In genomic region chr10:110971998-110972397, GRCm38 (mm10) we compare ENCODE assay signal across 22 mouse cellular contexts. TPM values are rescaled to one million over a fixed set of nuclear protein-coding genes. Genes with fewer than 3 reads are reported as not detected.
DNase-seq lines count a peak whose midpoint lies in the region; ATAC-seq lines count a peak whose summit lies in the region.
"Had no signal": no experiment of that assay in that cellular context is flagged by ENCODE, and none has a peak within 500 bp of the region (broad histone marks: within the 10 kb centered on the region; RNA-seq: fewer than 3 reads in every experiment).

No protein-coding gene starts in this region.

- H3K27ac ChIP-seq in intestine, embryonic 16.5 days (ENCODE audit: low read length), result no peak overlapping the region
- no peak overlapping the region for H3K27ac ChIP-seq in stomach, embryonic 15.5 days
- H3K27ac ChIP-seq: forebrain, embryonic 15.5 days; hindbrain, embryonic 12.5 days; limb, embryonic 15.5 days; liver, embryonic 14.5 days; midbrain, embryonic 12.5 days; neural tube, embryonic 15.5 days had no signal

- peaks cover 3% of the 10 kb centered on the region; the same call in 1 of the 2 replicates for H3K36me3 ChIP-seq in intestine, embryonic 16.5 days (ENCODE audit: control insufficient read depth, insufficient read depth, low read length)
- H3K36me3 ChIP-seq in stomach, embryonic 15.5 days, result peaks cover 1% of the 10 kb centered on the region; the same call in 1 of the 2 replicates

- ATAC-seq in intestine, embryonic 16.5 days, result peak; percentile 69
- peak; percentile 66 for ATAC-seq in stomach, embryonic 15.5 days (ENCODE audit: insufficient read depth, low FRiP score, low read depth)
- ATAC-seq: forebrain, embryonic 15.5 days had no signal

- H3K4me2 ChIP-seq in intestine, embryonic 16.5 days (ENCODE audit: low read depth, low read length), result no peak overlapping the region
- no peak overlapping the region for H3K4me2 ChIP-seq in stomach, embryonic 15.5 days
- H3K4me2 ChIP-seq: forebrain, embryonic 15.5 days; hindbrain, embryonic 12.5 days; limb, embryonic 15.5 days; midbrain, embryonic 12.5 days; neural tube, embryonic 15.5 days had no signal

- H3K4me3 ChIP-seq in intestine, embryonic 16.5 days (ENCODE audit: low read length), result no peak overlapping the region
- no peak overlapping the region for H3K4me3 ChIP-seq in stomach, embryonic 15.5 days (replicated peaks)
- H3K4me3 ChIP-seq: forebrain, embryonic 15.5 days; hindbrain, embryonic 12.5 days; limb, embryonic 15.5 days; midbrain, embryonic 12.5 days; neural tube, embryonic 15.5 days had no signal

- H3K27me3 ChIP-seq in intestine, embryonic 16.5 days (replicated peaks; ENCODE audit: control insufficient read depth, insufficient read depth, low read length), result no peaks in the 10 kb centered on the region
- H3K27me3 ChIP-seq in stomach, embryonic 15.5 days (replicated peaks), result no peaks in the 10 kb centered on the region
- H3K27me3 ChIP-seq: forebrain, embryonic 15.5 days; hindbrain, embryonic 12.5 days; limb, embryonic 15.5 days; midbrain, embryonic 12.5 days; neural tube, embryonic 15.5 days had no signal

- 30% methylated on average over 9 of the region's 9 CpGs for WGBS in intestine, embryonic 16.5 days
- 39% methylated on average over 9 of the region's 9 CpGs for WGBS in stomach, embryonic 15.5 days

- peak; percentile 38 to 65 for DNase-seq in lung, adult 18-20 months
- DNase-seq in lung, postnatal 10 days, result peak; percentile 79
- DNase-seq in spleen, adult 12 weeks (ENCODE audit: low spot score), result no peak
- no peak for DNase-seq in right cerebral cortex, postnatal 14 days
- DNase-seq in left cerebral cortex, adult 11 months (ENCODE audit: low spot score), result no peak
- DNase-seq in T-cell, adult 2 months (ENCODE audit: low spot score), result no peak
- DNase-seq: adrenal gland, postnatal 14 days; cerebellum, adult 8-10 months; gastrocnemius, postnatal 14 days; heart, adult 18-20 months; kidney, adult 9 months; layer of hippocampus, adult 9-11 months; left cerebral cortex, postnatal 4 days; right cerebral cortex, postnatal 25 days had no signal

- H3K9me3 ChIP-seq in intestine, embryonic 16.5 days (ENCODE audit: control insufficient read depth, low read length), result no peaks in the 10 kb centered on the region
- no peaks in the 10 kb centered on the region for H3K9me3 ChIP-seq in stomach, embryonic 15.5 days
- H3K9me3 ChIP-seq: forebrain, embryonic 15.5 days; hindbrain, embryonic 12.5 days; limb, embryonic 15.5 days; midbrain, embryonic 12.5 days; neural tube, embryonic 15.5 days had no signal

- no peak overlapping the region for H3K9ac ChIP-seq in intestine, embryonic 16.5 days (ENCODE audit: low read depth, low read length)
- H3K9ac ChIP-seq in stomach, embryonic 15.5 days, result no peak overlapping the region
- H3K9ac ChIP-seq: forebrain, embryonic 15.5 days; hindbrain, embryonic 12.5 days; limb, embryonic 15.5 days; liver, embryonic 14.5 days; midbrain, embryonic 12.5 days; neural tube, embryonic 15.5 days had no signal

- H3K4me1 ChIP-seq in intestine, embryonic 16.5 days (ENCODE audit: control insufficient read depth, insufficient read depth, low read length), result no peaks in the 10 kb centered on the region; the same call in 1 of the 2 replicates
- H3K4me1 ChIP-seq in stomach, embryonic 15.5 days, result 0 out of 2 replicates have a peak, but pooled peaks cover 3% of the 10 kb centered on the region
- H3K4me1 ChIP-seq: hindbrain, embryonic 12.5 days; limb, embryonic 15.5 days; midbrain, embryonic 12.5 days; neural tube, embryonic 15.5 days had no signal

RNA-seq across cellular contexts. Expression of gene Zdhhc17, which starts 37.9 kb away (rescaled TPM):
- 12.8 and 14.8 TPM in 2 replicates for polyA plus RNA-seq in intestine, embryonic 16.5 days (2015; fragmentation: Nextera tagmentation; extraction: Ambion mirVana)
- 17.5 and 17.6 TPM in 2 replicates for polyA plus RNA-seq in stomach, embryonic 15.5 days (2015; fragmentation: Nextera tagmentation; extraction: Ambion mirVana)

RNA-seq across cellular contexts. Expression of gene Csrp2, which starts 52.4 kb away (rescaled TPM):
- polyA plus RNA-seq in intestine, embryonic 16.5 days (2015; fragmentation: Nextera tagmentation; extraction: Ambion mirVana), result 236 and 254 TPM in 2 replicates
- polyA plus RNA-seq in stomach, embryonic 15.5 days (2015; fragmentation: Nextera tagmentation; extraction: Ambion mirVana), result 224 and 252 TPM in 2 replicates

Comparison
In these comparisons a context has a peak if more than half of its experiments do, and no peak if none do; other contexts are left out.
1. DNase-seq: peak in lung, adult 18-20 months (2 of 2) and lung, postnatal 10 days (single experiment); none in spleen, adult 12 weeks (single experiment), right cerebral cortex, postnatal 14 days (single experiment), left cerebral cortex, adult 11 months (single experiment) and T-cell, adult 2 months (single experiment).